Comparison of ENCODE assay signal across 9 mouse cellular contexts in genomic region chr3:25679373-25679772, GRCm38 (mm10).
A peak's percentile ranks its signal among the peaks of the same experiment; 100 is the strongest.
DNase-seq lines count a peak whose midpoint lies in the region; ATAC-seq and TF ChIP-seq lines count a peak whose summit lies in the region.
"Had no signal": no experiment of that assay in that cellular context is flagged by ENCODE, and none has a peak within 500 bp of the region (broad histone marks: within the 10 kb centered on the region; RNA-seq: fewer than 3 reads in every experiment).

No protein-coding gene starts in this region.

- H3K27ac ChIP-seq in forebrain, embryonic 13.5 days = no peak overlapping the region
- no peak overlapping the region for H3K27ac ChIP-seq in forebrain, embryonic 10.5 days
- H3K27ac ChIP-seq in midbrain, postnatal 0 days (ENCODE audit: low read depth, low read length) = no peak overlapping the region
- H3K27ac ChIP-seq in midbrain, embryonic 13.5 days = no peak overlapping the region
- no peak overlapping the region for H3K27ac ChIP-seq in thymus, adult 2 months (ENCODE audit: control insufficient read depth, insufficient read depth, low read length)
- H3K27ac ChIP-seq: lung, embryonic 15.5 days had no signal

- no peak overlapping the region for H3K4me3 ChIP-seq in forebrain, embryonic 13.5 days
- H3K4me3 ChIP-seq in forebrain, embryonic 10.5 days = no peak overlapping the region
- no peak overlapping the region for H3K4me3 ChIP-seq in midbrain, postnatal 0 days (ENCODE audit: low read depth, low read length)
- H3K4me3 ChIP-seq in midbrain, embryonic 13.5 days (replicated peaks) = no peak overlapping the region
- H3K4me3 ChIP-seq in thymus, adult 2 months (ENCODE audit: control insufficient read depth, insufficient read depth, low read length) = no peak overlapping the region
- H3K4me3 ChIP-seq: lung, embryonic 15.5 days had no signal

- no peak for DNase-seq in forebrain, embryonic 10.5 days (ENCODE audit: extremely low spot score, low spot score)
- peak; percentile 68 for DNase-seq in midbrain, postnatal 0 days (ENCODE audit: low spot score)
- DNase-seq in kidney, postnatal 4 days = peak; percentile 2 to 21
- no peak for DNase-seq in frontal cortex, postnatal 36 days (ENCODE audit: low spot score in 2 of 2)
- no peak for DNase-seq in thymus, adult 2 months
- DNase-seq in right cerebral cortex, postnatal 14 days = no peak

- no peak for TF ChIP-seq POLR2A in thymus, adult 2 months (IDR thresholded peaks at IDR 0.05; ENCODE audit: control insufficient read depth, extremely low read depth, insufficient read depth, low read length, poor library complexity)

- no peaks in the 10 kb centered on the region for H3K9me3 ChIP-seq in forebrain, embryonic 13.5 days (replicated peaks)
- no peaks in the 10 kb centered on the region for H3K9me3 ChIP-seq in forebrain, embryonic 10.5 days
- no peaks in the 10 kb centered on the region for H3K9me3 ChIP-seq in midbrain, postnatal 0 days (ENCODE audit: low read length)
- H3K9me3 ChIP-seq in midbrain, embryonic 13.5 days = no peaks in the 10 kb centered on the region
- H3K9me3 ChIP-seq: lung, embryonic 15.5 days had no signal

- no peak for TF ChIP-seq CTCF in midbrain, postnatal 0 days (IDR thresholded peaks at IDR 0.05)
- no peak for TF ChIP-seq CTCF in thymus, adult 2 months (IDR thresholded peaks at IDR 0.05; ENCODE audit: borderline replicate concordance, control insufficient read depth, extremely low read depth, insufficient read depth, low read length, poor library complexity)

- H3K4me2 ChIP-seq in forebrain, embryonic 13.5 days = no peak overlapping the region
- H3K4me2 ChIP-seq in midbrain, postnatal 0 days (ENCODE audit: low read depth, low read length, poor library complexity, severe bottlenecking) = no peak overlapping the region
- no peak overlapping the region for H3K4me2 ChIP-seq in midbrain, embryonic 13.5 days (replicated peaks)
- H3K4me2 ChIP-seq: lung, embryonic 15.5 days had no signal

- no peaks in the 10 kb centered on the region for H3K27me3 ChIP-seq in forebrain, embryonic 13.5 days
- no peaks in the 10 kb centered on the region for H3K27me3 ChIP-seq in forebrain, embryonic 10.5 days (ENCODE audit: poor library complexity, severe bottlenecking)
- no peaks in the 10 kb centered on the region for H3K27me3 ChIP-seq in midbrain, postnatal 0 days (ENCODE audit: insufficient read depth, low read length)
- no peaks in the 10 kb centered on the region for H3K27me3 ChIP-seq in midbrain, embryonic 13.5 days
- no peaks in the 10 kb centered on the region for H3K27me3 ChIP-seq in thymus, adult 2 months (ENCODE audit: control insufficient read depth, insufficient read depth, low read length)
- H3K27me3 ChIP-seq: lung, embryonic 15.5 days had no signal

- H3K9ac ChIP-seq in forebrain, embryonic 13.5 days = no peak overlapping the region
- no peak overlapping the region for H3K9ac ChIP-seq in midbrain, postnatal 0 days (replicated peaks; ENCODE audit: low read length, poor library complexity, severe bottlenecking)
- no peak overlapping the region for H3K9ac ChIP-seq in midbrain, embryonic 13.5 days (replicated peaks)
- H3K9ac ChIP-seq: lung, embryonic 15.5 days had no signal

- 77% methylated on average over 2 of the region's 2 CpGs for WGBS in forebrain, embryonic 13.5 days
- 81% methylated on average over 2 of the region's 2 CpGs for WGBS in forebrain, embryonic 10.5 days
- 87% methylated on average over 2 of the region's 2 CpGs for WGBS in midbrain, postnatal 0 days
- WGBS in midbrain, embryonic 13.5 days = 84% methylated on average over 2 of the region's 2 CpGs
- 81% methylated on average over 2 of the region's 2 CpGs for WGBS in thymus, adult 2 months

- ATAC-seq in forebrain, embryonic 13.5 days = peak; percentile 51; the same call in 1 of the 2 replicates
- ATAC-seq in midbrain, postnatal 0 days (ENCODE audit: low FRiP score) = no peak
- no peak for ATAC-seq in midbrain, embryonic 13.5 days

- H3K36me3 ChIP-seq in forebrain, embryonic 13.5 days (ENCODE audit: poor library complexity, severe bottlenecking) = no peaks in the 10 kb centered on the region
- H3K36me3 ChIP-seq in forebrain, embryonic 10.5 days (replicated peaks) = no peaks in the 10 kb centered on the region
- H3K36me3 ChIP-seq in midbrain, postnatal 0 days (ENCODE audit: insufficient read depth, low read length) = no peaks in the 10 kb centered on the region
- no peaks in the 10 kb centered on the region for H3K36me3 ChIP-seq in midbrain, embryonic 13.5 days
- H3K36me3 ChIP-seq in thymus, adult 2 months (ENCODE audit: control insufficient read depth, insufficient read depth, low read length) = no peaks in the 10 kb centered on the region
- H3K36me3 ChIP-seq: lung, embryonic 15.5 days had no signal

- H3K4me1 ChIP-seq in forebrain, embryonic 13.5 days = peaks cover 4% of the 10 kb centered on the region; the same call in 1 of the 2 replicates
- no peaks in the 10 kb centered on the region for H3K4me1 ChIP-seq in forebrain, embryonic 10.5 days
- no peaks in the 10 kb centered on the region for H3K4me1 ChIP-seq in midbrain, postnatal 0 days (ENCODE audit: insufficient read depth, low read length)
- H3K4me1 ChIP-seq in midbrain, embryonic 13.5 days (replicated peaks) = no peaks in the 10 kb centered on the region
- H3K4me1 ChIP-seq in thymus, adult 2 months (replicated peaks; ENCODE audit: control insufficient read depth, insufficient read depth, low read length) = no peaks in the 10 kb centered on the region

Comparison
In these comparisons a context has a peak if more than half of its experiments do, and no peak if none do; other contexts are left out.
1. DNase-seq: peak in midbrain, postnatal 0 days (single experiment) and kidney, postnatal 4 days (2 of 2); none in forebrain, embryonic 10.5 days (single experiment), frontal cortex, postnatal 36 days (0 of 2), thymus, adult 2 months (single experiment) and right cerebral cortex, postnatal 14 days (single experiment).